Mouse (Mus musculus): Measurements from ENCODE around the gene Nek3.

Gene Nek3

DNA sequence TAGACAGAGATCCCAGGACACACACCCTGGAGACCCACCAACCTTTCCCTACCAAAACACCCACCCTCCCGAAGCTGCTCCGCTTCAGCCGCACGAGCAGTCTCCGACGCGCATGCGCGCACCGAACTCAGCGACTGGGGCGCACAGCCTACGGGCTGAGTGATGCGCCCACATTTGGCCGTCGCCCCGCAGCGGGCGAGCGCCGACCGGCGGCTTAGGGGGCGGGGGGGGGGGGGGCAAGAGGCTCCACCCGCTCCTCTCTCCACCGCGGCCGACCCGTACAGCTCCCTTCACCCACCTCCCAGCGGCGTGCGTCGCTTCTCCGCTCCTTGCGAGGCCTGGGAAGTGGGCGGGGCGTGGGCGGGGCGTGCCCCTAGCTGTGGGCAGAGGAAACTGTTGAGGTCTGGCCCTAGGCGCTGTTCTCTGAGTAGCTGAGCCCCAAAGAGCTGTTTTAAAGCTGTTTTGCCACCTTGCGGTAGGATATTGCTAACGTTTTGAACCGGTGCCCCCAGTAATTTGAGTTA lies at the start of gene Nek3:
Gene Nek3, minus strand, starts transcription at position 356 of the 524 bp plus-strand sequence.
- DNase-seq (ENCODE audit: low spot score): peak; percentile 92

DNA sequence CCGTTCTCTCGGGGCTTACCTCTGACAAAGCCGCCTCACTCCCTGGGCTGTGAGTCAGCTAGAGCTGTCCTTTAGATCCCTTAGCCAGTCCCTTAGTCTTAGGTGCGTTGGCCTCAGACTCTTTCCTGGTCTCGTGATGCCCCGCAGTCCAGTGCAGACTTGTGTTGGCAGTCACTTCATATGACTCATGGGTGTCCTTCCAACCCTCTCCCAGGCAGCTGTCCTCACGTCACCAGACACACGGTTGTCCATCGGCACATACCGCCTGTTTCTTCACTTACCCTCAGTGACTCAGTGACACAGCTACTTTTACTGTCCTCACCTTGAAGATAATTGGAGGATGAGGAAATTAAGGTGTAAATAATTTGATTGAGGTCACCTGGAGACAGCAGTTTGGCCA lies 48.6 kb upstream of the Nek3 start:
- DNase-seq (ENCODE audit: low spot score): no peak

DNA sequence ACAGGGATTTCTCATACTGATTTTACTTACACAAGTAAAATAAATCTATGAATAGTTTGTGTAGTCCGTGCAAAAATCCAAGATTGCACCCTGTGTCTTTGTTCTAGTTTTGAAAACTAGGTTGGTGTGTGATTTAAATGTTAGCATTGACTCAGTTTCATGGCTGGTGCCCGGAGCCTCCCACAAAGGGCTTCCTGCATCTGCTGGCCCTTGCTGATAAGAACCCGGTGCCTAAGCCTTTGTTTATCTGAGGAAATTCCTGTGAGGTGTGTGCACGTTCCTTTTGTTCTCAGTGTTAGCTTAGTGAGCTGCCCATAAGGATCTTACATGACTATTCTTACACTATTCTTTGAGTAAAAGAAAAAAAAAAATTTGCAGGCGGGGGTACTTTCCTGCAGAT lies 42.8 kb upstream of the Nek3 start:
- DNase-seq (ENCODE audit: low spot score): peak; percentile 35

DNA sequence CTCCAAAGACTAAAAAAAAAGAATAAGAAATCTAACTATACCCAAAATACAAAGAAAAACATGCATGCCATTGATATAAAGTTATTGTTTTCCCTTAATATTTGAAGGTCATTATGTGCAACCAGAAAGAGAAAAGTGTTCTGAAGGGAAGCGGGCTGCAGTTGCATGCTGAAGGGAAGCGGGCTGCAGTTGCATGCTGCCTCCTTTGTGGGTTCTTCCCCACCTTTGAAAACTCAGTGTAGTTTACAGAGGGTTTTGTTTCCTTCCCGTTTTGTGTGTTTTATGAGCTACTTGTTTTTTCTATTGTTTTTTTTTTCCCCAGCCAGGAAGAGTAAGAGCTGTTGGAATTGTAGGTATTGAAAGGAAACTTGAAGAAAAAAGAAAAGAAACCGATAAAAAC lies 41.3 kb upstream of the Nek3 start:
- no peak for DNase-seq (ENCODE audit: low spot score)

DNA sequence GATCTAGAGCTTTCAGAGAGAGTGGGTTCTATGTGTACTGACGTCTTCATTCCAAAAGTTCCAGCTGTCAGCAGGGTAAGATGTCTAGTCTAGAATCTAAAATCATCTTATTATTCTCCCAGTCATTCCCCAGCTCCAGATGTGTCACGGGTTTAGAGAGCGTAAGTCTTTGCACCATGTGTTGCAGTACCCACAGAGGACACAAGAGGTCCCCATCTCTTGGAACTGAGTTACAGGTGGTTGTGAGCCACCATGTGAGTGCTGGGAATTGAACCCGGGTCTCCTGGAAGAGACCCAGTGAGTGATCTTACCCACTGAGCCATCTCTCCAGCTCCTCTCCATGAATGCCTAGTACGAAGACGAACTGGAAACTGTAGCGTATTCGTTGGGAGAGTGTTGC lies 33.2 kb upstream of the Nek3 start:
- DNase-seq (ENCODE audit: low spot score): no peak

DNA sequence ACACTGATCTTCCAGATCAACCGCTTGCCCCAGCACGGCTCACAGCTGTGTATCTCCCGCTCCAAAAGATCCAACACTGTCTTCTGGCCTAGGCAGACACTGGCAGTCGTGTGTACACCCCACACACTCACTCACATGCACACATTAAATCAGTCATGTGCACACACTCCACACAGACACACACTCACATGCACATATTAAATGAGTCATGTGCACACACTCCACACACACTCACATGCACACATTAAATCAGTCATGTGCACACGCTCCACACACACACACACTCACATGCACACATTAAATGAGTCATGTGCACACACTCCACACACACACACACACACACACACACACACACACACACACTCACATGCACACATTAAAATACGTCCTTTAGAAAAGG lies 31.7 kb upstream of the Nek3 start:
- no peak for DNase-seq (ENCODE audit: low spot score)

DNA sequence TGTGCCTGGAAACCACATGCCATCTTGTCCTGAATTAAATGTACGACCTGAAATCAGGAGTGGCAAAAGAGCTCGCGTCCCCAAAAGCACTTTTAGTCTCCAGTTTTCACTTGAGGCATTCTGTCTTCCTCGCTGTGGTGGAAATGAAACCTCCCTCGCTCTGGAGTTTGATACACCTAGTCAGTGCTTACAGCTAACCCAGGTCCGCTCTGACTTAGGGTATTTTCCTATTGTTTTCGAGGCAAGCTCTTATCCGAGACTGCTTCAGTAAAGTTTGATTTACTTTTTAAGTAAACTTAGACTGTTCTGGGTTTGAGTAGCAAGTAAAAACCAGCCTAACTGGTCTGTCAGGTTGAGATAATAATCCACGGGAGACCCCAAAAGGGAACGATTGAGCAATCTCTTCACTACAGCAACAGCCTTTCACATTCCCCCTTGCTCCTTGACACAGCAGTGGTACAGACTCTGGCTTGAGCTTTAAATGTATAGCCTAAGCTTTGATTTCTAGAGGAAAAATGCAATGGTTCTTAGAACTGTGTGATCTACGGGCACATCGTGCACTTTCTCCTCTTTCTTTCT lies 27.3 kb upstream of the Nek3 start:
- DNase-seq (ENCODE audit: low spot score): peak; percentile 34

DNA sequence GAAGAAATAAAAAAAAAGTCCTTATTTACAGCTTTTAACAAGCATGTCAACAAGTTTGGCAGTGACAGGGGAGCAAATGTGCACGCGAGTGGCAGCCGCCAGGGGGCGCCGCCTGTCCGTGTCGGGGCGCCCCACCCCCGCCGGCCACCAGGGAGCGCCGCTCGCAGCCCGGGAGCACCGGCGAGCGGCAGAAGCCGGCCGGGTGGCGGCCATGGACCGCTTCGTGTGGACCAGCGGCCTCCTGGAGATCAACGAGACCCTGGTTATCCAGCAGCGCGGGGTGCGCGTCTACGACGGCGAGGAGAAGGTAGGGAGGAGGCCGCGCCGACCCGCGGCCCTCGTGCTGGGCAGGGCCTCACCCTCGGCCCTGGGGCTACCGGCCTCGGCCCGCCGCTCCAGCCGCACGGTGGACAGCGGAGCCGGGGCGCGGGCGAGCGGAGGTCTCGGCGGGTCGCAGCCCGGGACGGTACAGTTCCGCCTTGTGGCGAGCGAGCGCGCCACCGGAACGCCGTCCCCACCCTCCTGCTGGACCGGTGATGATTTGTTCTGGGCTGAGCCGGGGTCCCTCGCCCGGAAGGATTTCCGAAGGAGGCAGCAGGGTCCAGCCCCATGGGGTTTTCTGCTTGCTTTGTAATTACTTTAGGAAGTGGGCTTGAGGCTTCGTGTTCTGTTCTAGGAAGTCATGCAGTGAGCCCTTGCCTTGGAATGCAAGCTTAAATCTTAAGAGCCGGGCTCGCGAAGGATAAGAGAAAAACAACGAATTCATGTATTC lies 26.6 kb upstream of the Nek3 start, which contains the start of gene Vps36:
Gene Vps36, plus strand, starts transcription at position 150 of the 772 bp plus-strand sequence.
- DNase-seq (ENCODE audit: low spot score): peak; percentile 80

DNA sequence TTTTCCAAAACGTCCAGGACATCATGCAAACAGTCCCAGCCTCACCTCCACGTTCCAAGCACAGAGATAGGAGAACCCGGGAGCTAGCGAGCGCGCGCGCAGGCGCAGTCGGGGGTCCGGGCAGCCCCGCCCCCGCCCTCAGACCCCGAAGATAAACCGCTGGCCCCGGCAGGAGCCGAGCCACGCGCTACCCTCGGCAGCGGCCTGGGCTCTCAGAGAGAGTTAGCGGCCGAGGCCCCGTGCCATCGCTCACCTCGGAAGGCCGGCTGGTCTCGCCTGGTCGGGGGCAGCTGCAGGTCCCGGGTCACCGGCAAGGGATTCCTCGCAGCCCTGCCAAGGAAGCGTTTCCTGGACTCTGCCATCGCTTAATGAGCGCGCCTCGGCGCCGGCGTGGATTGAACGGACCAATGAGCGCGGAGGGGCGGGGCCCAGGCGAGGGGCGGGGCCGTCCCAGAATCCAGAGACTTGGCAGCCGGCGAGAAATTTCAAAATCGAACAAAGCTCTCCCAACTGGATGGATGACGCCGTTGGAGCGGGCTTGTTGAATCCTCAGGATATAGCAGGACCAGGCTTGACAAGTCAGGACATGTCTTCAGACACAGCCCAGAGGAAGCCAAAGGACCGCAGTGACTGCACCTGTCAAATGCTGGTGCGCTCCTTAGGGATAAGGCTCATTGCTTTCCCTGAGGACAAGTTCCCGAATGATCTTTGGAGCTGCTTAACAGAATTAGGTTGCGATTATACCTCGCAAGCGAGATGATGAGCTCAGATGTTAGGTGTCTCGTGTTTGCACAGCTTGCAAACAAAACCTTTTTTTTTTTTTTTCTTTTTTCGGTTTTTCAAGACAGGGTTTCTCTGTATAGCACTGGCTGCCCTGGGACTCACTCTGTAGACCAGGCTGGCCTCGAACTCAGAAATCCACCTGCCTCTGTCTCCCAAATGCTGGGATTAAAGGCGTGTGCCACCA lies 19.5 kb upstream of the Nek3 start, which contains the start of gene Ckap2:
Gene Ckap2, minus strand, starts transcription at position 389 of the 967 bp plus-strand sequence.
- DNase-seq (ENCODE audit: low spot score): peak; percentile 92

DNA sequence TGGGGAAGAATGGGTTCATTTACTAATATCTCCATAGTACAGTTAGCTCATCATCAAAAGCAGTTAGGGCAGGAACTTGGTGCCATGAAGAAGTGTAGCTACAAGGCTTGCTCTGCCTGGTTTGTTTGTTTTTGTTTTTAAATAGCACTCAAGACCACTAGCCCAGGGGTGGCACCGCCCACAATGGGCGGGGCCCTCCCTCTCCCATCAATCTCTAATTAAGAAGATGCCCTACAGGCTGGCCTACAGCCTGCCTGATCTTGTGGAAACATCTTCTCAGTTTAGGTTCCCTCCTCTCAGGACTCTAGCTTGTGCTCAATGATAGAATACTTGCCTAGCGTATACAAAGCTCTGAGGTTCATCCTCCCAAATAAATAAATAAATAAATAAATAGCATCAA lies 18.6 kb upstream of the Nek3 start:
- DNase-seq (ENCODE audit: low spot score): peak; percentile 41

DNA sequence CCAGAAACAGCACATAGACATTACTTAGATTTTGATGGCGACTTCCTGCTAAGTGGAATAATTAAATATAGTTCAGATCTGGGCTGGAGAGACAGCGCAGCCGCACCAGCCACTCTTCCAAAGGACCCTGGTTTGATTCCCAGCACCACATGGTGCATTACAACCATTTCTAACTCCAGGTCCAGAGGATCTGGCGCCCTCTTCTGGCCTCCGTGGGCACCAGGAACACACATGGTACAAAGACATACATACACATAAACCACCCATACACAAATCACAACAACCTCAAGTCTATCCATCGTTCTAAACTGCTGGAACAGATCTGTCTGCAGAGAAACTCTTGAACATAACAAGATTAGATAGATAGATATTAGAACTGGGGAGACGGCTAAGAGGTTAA lies 9.7 kb upstream of the Nek3 start:
- DNase-seq (ENCODE audit: low spot score): no peak

DNA sequence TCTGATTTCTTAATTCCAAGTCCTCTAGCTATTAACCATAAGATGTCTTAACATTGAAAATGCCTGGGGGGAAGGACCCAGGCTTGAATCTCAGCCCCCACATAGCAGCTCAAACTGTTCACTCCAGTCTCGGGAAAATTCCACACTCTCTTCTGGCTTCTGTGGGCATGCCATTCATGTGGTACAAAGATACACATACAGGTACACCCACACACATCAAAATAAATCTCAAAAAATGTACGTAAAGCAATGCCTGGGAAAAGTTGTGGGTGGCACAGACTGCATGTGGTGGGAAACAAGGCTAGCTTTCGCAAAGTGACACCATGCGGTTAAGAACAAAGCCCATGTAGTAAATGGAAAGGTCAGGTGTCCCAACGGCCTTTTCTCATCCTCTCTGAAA lies 2.9 kb upstream of the Nek3 start:
- no peak for DNase-seq (ENCODE audit: low spot score)

DNA sequence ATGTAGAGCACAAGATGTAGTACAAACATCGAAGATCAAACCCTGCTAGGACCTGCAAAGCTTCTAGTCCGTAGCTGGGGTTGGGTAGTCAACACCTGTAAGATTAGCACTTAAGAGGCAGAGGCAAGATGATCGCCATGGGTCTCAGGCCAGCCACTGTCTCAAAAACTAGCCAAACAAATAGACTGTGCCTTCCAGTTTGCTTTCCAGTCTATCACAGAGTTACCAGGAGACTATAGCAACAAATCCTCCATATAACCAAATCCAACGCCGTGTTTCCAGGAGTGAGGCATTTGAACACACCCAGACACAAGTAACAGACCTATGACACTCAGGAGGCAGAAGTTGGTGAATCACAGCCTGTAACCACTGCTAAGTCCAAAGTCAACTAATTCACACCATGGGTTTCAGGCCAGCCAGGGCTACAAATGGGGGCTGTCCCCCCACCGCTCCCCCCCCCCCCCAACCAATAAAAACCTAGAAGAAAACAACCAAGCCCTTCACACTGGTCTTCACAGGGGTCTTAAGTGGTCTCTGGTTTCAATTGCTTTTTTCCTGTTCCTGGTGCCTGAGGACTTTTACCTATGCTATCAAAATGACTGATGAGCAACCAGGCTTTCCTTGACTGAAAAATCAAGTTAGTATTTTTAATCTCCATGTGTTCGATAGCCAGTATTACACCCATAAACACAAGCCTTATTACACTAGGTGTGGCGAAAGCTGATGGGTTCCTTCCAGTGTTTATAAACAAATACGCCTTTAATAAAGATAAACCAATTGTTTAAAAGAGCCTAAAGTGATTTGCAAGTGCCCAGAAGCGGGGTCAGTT lies 770 bp downstream of the Nek3 start:
- peak; percentile 8 for DNase-seq (ENCODE audit: low spot score)

DNA sequence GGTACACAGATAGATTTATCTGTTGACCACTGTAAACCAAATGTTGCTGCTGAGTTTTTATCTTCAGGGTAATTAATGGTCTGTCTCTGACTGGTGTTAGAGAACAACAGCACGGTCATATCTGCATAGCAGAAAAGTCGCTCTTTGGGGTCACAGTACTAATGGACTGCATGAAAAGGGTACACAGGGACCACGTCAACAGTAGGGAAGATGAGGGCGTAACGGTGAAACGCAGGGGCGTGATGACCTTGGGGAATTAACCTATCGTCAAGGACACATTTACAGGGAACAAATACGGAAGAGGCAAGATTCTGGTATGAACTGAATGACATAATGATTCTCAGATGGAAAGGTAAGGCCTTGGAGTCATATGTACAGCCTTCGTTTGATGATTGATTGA lies 1.8 kb downstream of the Nek3 start:
- no peak for DNase-seq (ENCODE audit: low spot score)

DNA sequence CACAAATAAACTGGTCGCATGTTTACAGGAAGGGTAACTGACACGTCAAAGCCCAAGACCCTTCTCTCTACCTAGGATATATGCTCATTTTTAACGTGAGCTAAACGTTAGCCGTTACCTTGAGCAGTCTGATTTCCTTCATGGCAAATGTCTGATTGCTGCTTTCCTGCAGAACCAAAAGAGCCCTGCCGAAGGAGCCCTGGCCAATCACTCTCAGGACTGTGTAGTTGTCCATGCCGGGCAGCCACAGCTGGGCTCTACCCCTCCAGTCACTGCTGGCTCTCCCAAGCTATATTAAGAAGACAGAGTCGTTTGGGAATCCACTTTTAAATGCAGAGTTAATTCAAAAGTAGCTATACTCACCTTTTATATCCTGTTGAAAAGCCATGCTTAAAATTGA lies 4.0 kb downstream of the Nek3 start:
- DNase-seq (ENCODE audit: low spot score): no peak

DNA sequence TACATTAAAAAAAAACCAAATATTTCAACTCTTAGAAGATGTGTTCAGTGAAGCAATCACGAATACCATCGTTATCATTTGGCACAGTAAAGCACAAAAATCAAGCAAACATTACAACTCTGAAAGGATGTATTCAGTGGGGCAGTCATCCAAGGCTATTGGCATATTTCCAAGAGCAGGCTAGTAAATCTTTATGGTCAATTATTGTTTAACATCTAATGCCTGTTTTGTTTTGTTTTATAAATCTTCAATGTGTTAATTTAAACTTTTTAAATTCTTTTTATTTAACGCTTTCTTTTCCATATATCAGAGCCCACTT lies 15.9 kb downstream of the Nek3 start:
- DNase-seq (ENCODE audit: low spot score): no peak

DNA sequence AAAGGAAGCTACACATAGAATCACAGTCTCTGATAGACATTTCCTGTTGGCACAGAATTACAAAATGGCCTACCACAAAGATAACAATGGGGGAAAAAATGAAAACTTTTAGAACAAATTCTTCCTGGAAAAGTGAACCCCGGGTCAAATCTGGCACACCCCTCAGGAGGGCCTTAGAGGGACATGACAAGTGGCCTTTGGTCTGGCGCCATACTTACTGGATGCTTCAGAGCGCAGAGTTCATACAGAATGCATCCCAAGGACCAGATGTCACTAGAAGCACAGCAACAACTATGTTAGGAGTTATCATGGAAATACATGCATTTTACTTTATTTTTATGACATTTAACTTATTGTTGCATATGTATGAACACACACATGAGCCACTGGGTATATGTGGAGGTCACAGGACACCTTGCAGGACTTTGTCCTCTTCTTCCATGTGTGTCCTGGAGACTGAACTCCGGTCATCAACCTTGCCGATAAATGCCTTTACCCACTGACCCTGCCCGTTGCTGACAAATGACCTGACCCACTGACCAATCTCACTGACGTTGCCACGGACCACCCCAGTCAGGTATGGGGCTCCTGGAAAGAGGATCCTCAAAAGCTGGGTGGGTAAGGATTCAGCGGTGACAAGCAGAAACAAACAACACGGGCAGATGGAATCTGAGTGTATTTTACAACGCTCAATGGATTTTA lies 16.4 kb downstream of the Nek3 start:
- no peak for DNase-seq (ENCODE audit: low spot score)

DNA sequence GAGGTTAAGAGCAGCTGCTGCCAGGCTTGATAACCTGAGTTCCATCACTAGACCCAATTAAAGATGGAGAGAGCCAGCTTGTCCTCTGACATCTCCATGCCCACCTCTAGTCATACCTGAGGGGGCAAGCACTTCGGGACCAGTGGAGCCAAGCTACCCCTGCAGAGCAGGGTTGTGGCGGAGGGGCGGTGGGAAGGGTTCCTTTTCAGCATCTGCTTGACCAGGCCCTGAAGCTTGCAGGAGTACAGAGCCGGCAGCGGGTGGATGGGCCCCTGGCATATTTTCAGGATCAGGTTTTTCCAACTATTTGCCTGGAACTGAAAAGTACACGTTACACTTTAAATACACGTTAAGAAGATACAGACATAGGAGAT lies 17.9 kb downstream of the Nek3 start:
- DNase-seq (ENCODE audit: low spot score): no peak

DNA sequence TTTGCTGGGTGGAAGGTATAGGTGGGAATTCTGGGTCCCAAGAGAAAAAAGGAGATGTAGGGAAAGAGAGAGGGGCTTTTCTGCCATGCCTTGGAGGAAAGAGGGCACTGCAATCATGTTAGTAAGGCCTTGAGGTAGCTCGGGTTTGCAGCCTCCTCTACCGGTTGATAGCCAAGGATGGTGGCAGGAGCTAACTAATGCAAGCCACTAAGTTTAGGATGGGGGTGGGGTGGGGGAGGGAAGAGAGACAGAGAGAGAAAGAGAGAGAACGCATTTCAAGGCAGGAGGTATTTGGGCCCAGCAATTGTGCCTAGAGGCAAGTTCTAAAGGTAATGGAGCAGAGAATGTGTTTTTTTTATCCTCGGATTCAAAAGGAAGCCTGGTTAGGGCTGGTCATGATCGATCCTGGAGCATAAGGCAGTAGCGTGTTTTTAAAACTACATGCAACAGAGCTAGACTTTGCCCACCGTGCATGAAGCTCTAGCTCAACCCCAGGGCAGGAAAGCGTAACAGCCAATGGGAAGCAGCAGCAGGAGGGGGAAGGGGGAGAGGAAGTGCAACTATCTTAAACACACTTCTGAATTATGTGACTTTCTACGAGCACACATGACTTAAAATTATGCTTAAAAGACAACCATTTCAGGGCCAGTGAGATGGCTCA lies 18.4 kb downstream of the Nek3 start:
- no peak for DNase-seq (ENCODE audit: low spot score)

DNA sequence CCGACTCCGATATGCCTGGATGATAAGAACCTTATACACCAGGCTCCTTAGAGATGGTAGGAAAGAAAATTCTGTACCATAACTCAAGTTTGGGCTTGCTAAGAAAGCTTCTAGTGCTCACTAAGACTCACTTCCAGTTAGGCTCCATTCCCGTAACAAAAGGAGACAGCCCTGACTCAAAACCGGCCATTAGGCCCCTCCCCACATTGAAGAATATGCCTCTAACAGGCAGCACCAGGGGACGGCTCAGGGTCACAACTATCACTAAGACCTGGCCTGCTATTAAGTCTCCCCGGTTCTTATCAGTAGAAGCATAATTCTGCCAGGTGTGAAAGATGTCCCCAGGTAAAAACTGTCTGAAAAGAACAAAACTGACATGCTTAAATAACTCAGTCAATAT lies 20.4 kb downstream of the Nek3 start:
- DNase-seq (ENCODE audit: low spot score): no peak

All from embryo, embryonic 10 days (tissue).